Mouse (Mus musculus) CH12.LX (cell line): ENCODE measurements around the gene Hipk2.

Experiments used
- CTCF ChIP-seq, 2 experiments: IDR thresholded peaks in 1 of 2; conservative IDR thresholded peaks in 1 of 2; 2 replicates each; pipeline ENCODE4 v1.5.1; 2011 to 2012; ENCODE audit warnings: low read depth in 2 of 2, low read length in 2 of 2, improper control_type of control experiment in 1 of 2, inconsistent platforms in 1 of 2, mild to moderate bottlenecking in 1 of 2, moderate library complexity in 1 of 2
- EP300 ChIP-seq: IDR thresholded peaks from 2 replicates; pipeline ENCODE4 v1.6.1; 2011; ENCODE audit warnings: low read length, improper control_type of control experiment
- ETS1 ChIP-seq: conservative IDR thresholded peaks from 2 replicates; pipeline ENCODE4 v1.6.1; 2012; ENCODE audit warnings: low read depth, mild to moderate bottlenecking, inconsistent platforms, low read length, improper control_type of control experiment, moderate library complexity
- GABPA ChIP-seq: IDR thresholded peaks from 2 replicates; pipeline ENCODE4 v1.6.1; 2012; ENCODE audit warnings: low read depth, low read length, improper control_type of control experiment, inconsistent platforms; ENCODE audit not compliant: insufficient replicate concordance
- KAT2A ChIP-seq: IDR thresholded peaks from 2 replicates; pipeline ENCODE4 v1.6.1; 2012; ENCODE audit warnings: low read length, improper control_type of control experiment, inconsistent platforms; ENCODE audit not compliant: insufficient replicate concordance
- MEF2A ChIP-seq: IDR thresholded peaks from 2 replicates; pipeline ENCODE4 v1.6.1; 2014; ENCODE audit warnings: low read depth, mild to moderate bottlenecking, inconsistent platforms, low read length, improper control_type of control experiment, borderline replicate concordance
- POLR2A ChIP-seq: IDR thresholded peaks from 2 replicates; pipeline ENCODE4 v1.6.1; 2011; ENCODE audit warnings: low read depth, mild to moderate bottlenecking, improper control_type of control experiment, low read length
- TCF12 ChIP-seq: IDR thresholded peaks from 2 replicates; pipeline ENCODE4 v1.6.1; 2014; ENCODE audit warnings: low read depth, mild to moderate bottlenecking, inconsistent platforms, low read length, improper control_type of control experiment
- USF1 ChIP-seq: IDR thresholded peaks from 2 replicates; pipeline ENCODE4 v1.6.1; 2014; ENCODE audit warnings: low read depth, mild to moderate bottlenecking, inconsistent platforms, low read length, improper control_type of control experiment
- USF2 ChIP-seq: conservative IDR thresholded peaks from 2 replicates; pipeline ENCODE4 v1.6.1; 2011; ENCODE audit warnings: low read depth, low read length, improper control_type of control experiment
- ZC3H11A ChIP-seq: IDR thresholded peaks from 2 replicates; pipeline ENCODE4 v1.6.1; 2012; ENCODE audit warnings: low read depth, mild to moderate bottlenecking, inconsistent platforms, low read length, improper control_type of control experiment
- ZMIZ1 ChIP-seq: IDR thresholded peaks from 2 replicates; pipeline ENCODE4 v1.6.1; 2012; ENCODE audit warnings: low read depth, mild to moderate bottlenecking, inconsistent platforms, low read length, improper control_type of control experiment

DNA sequence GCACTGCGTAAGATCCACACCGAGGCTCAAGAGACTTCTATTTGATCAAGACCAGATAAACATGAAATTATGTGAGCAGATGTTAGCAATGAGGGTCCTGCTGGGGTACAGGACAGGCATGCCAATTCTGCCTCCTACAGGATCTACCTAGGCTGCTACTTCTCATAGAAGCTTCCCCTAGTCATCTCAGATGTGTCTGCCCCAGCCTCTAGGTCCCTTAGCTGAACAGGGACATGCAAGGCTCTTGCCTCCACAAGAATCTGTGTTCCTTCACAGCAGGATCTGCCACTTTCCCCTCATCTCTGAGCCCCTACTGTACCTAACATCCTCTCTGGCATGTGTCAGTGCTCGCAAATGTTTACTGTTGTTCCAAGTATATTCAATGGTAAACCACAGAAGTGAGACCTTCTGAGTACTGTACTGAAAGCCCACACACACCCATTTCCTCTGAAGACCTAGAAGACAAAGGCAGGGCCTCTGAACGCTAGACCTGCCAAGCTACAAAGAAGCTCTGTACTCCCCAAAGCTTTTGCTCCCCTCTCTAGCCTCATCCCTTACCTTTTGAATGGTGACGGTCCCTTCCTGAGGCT, 86.6 kb downstream of the Hipk2 start:
- TF ChIP-seq CTCF (conservative IDR thresholded peaks at IDR 0.05 in 1 of 2, IDR thresholded peaks at IDR 0.05 in 1 of 2; ENCODE audit: low read depth in 2 of 2, low read length in 2 of 2) = no peak
- no peak for TF ChIP-seq EP300
- TF ChIP-seq ZC3H11A = no peak
- TF ChIP-seq KAT2A = no peak
- no peak for TF ChIP-seq USF2
- TF ChIP-seq ETS1 = no peak
- TF ChIP-seq TCF12 = no peak
- no peak for TF ChIP-seq POLR2A
- TF ChIP-seq GABPA = no peak
- TF ChIP-seq USF1 = no peak
- TF ChIP-seq MEF2A = no peak
- no peak for TF ChIP-seq ZMIZ1
